Mouse (Mus musculus): ENCODE data around the gene Taf15. TPM values are rescaled to one million over a fixed set of nuclear protein-coding genes. Genes with fewer than 3 reads are reported as not detected.

Gene Taf15
- 10 to 100 TPM; 58.8 to 72.0 TPM for total RNA-seq (2021)
- long read RNA-seq, experiment 1, result 0 reads
- long read RNA-seq, experiment 2, partial matches to known transcripts, result 1 of 2 reads
- long read RNA-seq, experiment 2, other reads (novel, unspliced or antisense), result 0 of 2 reads

- DNase-seq (ENCODE audit: low spot score in 2 of 2), result peak; percentile 97 to 98
Measured at GRCm38 (mm10) chr11:83472324-83473234, at the start of gene Taf15. Taf15 (plus strand) TSS chr11:83473086.

DNA sequence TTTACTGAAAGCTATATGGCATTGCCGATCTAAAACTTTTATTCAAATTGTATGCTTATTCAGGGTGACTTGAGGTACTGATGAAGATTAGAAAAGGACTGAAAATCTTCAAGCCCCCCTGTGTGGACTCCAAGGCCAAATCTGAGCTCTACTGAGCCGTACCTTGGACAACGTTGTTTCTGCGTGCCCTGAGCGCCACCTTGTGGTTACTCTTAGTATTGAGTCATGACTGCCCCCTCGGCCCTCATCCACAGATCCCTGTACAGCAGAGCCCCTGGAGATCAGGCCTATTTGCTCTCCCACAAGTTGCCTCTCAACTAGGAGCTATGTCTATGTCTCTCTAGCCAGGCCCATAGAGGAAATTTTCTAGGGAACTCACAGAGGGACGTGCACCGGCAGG lies 48.2 kb upstream of the Taf15 start:
- peak; percentile 74 to 77 for DNase-seq (ENCODE audit: low spot score in 2 of 2)

- DNase-seq (ENCODE audit: low spot score in 2 of 2), result no peak
Measured at GRCm38 (mm10) chr11:83426964-83427363, 45.9 kb upstream of the Taf15 start.

DNA sequence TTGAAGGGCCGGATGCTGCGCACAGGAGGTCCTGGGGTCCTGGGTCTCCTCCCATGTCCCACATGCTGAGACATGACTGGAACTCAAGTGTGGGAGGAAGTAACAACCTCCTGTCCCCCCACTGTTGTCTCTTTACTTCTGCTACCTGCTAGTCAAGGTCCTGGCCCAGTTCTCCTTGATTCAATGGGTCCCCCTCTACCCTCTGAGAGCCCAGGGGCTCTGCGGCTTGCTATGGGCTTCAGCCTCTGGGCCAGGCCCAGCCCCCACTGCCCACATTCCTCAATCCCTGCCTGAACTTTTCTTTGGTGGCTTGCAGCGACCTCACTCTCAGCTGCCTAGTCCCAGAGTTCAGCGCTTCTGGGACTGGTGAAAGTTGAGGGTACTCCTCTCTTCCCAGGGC lies 43.5 kb upstream of the Taf15 start, which contains the start of gene Gas2l2:
Gene Gas2l2, minus strand, starts transcription at position 101 of the 400 bp plus-strand sequence.
- DNase-seq (ENCODE audit: low spot score in 2 of 2), result no peak

GRCm38 (mm10) chr11:83432533-83432932 lies 40.4 kb upstream of the Taf15 start:
- DNase-seq (ENCODE audit: low spot score in 2 of 2), result no peak

DNA sequence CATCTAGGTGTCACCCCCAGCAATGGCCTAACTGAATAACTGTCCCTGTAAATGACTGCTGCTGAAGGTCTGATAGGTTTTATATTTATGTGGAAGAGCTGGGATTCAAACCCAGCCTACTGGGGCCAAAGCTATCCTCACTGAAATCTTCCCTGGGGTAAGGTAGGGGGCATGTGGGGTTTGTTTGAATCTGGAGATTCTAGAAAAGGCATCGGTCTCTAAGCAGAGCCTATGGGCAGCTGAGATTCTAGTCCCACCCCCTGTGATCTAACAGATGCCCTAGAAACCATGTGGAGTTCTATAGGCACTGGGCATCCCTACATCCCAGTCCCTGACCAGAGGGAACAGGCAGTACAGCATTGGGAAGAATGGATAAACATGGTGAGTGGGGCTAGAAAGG lies 35.5 kb upstream of the Taf15 start, which contains the start of gene 1700020L24Rik:
Gene 1700020L24Rik, plus strand, starts transcription at position 301 of the 400 bp plus-strand sequence.
- no peak for DNase-seq (ENCODE audit: low spot score in 2 of 2)

DNA sequence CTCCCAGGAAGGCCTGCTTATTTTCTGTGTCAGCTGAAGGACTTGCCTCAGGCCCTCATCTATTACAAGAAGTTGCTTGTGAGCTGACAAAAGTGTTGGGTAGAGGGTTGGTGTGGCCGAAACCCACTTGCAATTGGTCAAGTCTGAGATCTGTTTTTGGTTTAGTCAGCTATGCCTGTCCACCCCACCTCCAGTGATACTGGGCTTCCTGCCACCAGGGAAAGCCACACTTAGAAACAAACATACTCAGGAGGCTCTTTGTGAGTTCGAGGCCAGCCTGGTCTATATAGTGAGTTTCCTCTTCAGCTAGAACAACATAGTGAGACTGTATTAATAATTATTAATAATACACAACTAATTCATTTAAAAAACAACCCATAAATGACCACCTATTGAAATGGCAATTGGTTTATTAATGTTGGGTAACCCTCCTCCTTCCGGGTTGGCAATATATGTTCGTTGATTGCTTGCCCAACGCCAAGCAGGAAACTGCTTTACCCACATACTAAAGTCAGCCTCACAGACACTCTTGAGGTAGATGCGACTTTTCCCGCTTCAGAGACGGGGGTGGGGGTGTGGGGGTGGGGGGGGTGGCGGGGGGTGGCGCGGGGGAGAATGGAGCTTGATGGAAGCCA lies 33.3 kb upstream of the Taf15 start:
- DNase-seq (ENCODE audit: low spot score in 2 of 2), result no peak

DNA sequence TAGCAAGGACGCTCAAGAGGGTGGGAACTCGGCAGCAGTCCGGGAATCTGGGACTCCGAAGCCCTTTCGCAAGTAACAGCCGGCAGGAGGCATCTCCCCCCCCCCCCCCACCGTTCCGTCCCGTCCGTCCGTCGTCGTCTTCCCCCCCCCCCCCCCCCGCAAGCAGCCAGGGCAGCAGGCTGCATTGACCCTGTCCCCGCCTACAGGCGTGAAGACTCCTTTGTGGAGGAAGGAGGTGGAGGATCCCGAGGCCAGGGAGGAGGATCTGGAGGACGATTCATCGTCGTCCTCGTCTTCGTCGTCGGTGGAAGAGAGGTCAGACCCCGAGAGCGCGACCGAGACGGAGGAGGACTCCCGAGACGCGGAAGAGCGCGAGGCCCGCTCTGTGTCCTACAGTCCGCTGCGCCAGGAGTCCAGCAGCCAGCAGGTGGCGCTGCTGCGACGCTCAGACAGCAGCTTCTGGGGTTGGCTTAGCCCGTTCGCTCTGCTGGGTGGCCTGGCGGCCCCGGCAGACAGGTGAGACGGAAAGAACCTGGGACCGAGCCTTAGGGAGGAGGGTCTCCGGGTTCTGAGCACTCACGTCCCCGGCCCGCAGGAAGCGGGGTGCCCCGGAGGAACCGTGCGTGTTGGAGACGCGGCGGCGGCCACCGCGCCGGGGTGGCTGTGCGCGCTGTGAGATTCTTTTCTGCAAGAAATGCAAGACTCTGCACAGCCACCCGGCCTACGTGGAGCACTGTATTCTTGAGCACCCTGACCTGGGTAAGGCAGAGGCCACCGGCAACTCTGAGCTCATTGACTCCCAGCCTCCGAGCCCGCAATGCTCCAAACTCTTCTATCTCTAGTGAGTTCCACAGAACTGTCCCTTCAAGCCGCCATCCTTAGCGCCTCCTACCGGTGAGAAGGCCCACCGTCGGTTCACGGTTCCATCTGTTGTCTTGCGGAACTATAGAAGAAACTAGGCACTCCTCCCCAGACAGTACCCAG lies 32.5 kb upstream of the Taf15 start:
- peak; percentile 86 to 87 for DNase-seq (ENCODE audit: low spot score in 2 of 2)

- DNase-seq (ENCODE audit: low spot score in 2 of 2), result no peak
Measured at GRCm38 (mm10) chr11:83441235-83441634, 31.7 kb upstream of the Taf15 start.

GRCm38 (mm10) chr11:83442596-83443267 lies 30.2 kb upstream of the Taf15 start:
- DNase-seq (ENCODE audit: low spot score in 2 of 2), result peak; percentile 75 to 77

GRCm38 (mm10) chr11:83443824-83444223 lies 29.1 kb upstream of the Taf15 start:
- no peak for DNase-seq (ENCODE audit: low spot score in 2 of 2)

DNA sequence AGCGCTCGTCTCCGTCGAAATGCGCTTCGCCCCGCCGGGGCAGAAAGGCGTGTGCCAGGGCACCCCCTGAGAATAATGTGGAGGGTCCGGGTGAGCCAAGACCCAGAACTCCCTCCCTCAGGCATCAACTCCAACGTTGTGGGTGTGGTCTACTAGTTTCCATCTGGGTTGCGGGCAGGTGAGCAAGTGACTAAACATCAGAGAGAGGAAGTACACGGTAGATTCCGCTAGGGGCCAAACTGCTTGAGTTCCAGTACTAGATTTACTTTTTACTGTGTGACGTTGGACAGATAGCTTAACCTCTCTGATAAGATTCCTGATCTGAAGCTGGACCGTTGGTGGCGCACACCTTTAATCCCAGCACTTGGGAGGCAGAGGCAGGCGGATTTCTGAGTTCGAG lies 27.9 kb upstream of the Taf15 start:
- DNase-seq (ENCODE audit: low spot score in 2 of 2), result no peak

GRCm38 (mm10) chr11:83447612-83448011 lies 25.3 kb upstream of the Taf15 start:
- DNase-seq (ENCODE audit: low spot score in 2 of 2), result no peak

GRCm38 (mm10) chr11:83448021-83448926 lies 24.6 kb upstream of the Taf15 start:
- DNase-seq (ENCODE audit: low spot score in 2 of 2), result no peak

DNA sequence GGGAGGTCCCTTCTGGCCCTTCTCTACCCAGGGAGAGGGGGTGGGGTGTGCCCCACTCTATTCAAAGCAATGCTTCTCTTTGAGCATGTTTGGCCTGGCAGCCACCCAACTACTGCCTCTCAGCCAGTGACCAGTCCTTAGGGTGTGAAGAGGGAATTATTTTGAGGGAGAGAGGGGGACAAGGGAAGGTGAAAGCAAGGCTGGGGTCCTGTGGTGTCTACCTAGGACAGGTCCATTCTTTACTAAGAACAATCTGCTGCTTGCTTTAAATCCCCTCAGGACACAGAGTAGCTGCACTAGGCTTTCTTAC lies 24.0 kb upstream of the Taf15 start:
- no peak for DNase-seq (ENCODE audit: low spot score in 2 of 2)

GRCm38 (mm10) chr11:83449298-83449697 lies 23.6 kb upstream of the Taf15 start:
- no peak for DNase-seq (ENCODE audit: low spot score in 2 of 2)

- no peak for DNase-seq (ENCODE audit: low spot score in 2 of 2)
Measured at GRCm38 (mm10) chr11:83450550-83450949, 22.3 kb upstream of the Taf15 start.

DNA sequence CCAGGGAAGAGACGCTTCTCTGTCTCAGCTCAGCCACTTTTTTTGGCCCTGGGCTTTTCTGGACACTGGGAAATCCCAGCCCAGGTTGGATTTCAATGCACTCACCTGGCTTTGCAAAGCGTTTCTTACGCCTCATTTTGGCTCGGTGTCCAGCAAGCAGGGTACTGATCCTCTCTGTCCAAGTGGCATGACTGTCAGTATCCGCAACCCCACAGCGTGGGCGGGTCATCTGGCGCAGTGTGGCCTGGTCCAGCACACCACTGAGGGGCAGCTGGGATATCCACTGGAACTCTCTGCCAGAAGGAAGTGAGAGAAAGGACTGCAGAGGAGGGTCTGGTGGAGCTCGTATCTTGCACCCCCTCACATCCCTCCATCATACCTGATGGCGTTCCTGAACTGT lies 21.6 kb upstream of the Taf15 start:
- DNase-seq (ENCODE audit: low spot score in 2 of 2), result no peak

DNA sequence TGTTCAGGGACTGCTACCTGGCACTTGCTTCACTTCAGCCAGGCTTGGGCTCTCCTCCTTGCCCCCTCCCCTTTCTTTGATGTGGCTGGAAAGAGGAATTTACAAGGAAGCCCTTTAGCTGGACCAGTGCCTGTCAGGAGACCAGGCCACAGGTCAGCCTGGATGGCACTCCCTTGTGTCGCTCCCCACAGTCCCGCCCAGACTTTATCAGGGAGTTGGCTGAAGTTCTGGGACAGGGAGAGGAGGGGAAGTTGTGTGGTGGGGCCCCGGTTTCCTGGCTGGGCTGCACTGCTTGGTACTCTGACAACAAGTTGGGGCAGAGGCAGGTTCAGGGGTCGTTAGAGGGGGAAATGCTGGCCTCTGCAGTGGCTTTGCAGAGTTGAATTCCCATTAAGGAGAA lies 18.3 kb upstream of the Taf15 start:
- no peak for DNase-seq (ENCODE audit: low spot score in 2 of 2)
